Comparison of ENCODE assay signal across 8 mouse cellular contexts in genomic region chr13:70590248-70590762, GRCm38 (mm10). TPM values are rescaled to one million over a fixed set of nuclear protein-coding genes. Genes with fewer than 3 reads are reported as not detected.
DNase-seq lines count a peak whose midpoint lies in the region; ATAC-seq lines count a peak whose summit lies in the region.

No protein-coding gene starts in this region.

- WGBS in forebrain, embryonic 10.5 days: 96% methylated on average over 7 of the region's 7 CpGs
- 94% methylated on average over 7 of the region's 7 CpGs for WGBS in forebrain, embryonic 13.5 days

- H3K27ac ChIP-seq in forebrain, embryonic 10.5 days: no peak overlapping the region
- no peak overlapping the region for H3K27ac ChIP-seq in forebrain, embryonic 13.5 days

- no peak for ATAC-seq in forebrain, embryonic 13.5 days
- ATAC-seq in inflammation-experienced regulatory T-cells, adult 6 months: no peak

- H3K27me3 ChIP-seq in forebrain, embryonic 10.5 days (ENCODE audit: poor library complexity, severe bottlenecking): no peaks in the 10 kb centered on the region
- no peaks in the 10 kb centered on the region for H3K27me3 ChIP-seq in forebrain, embryonic 13.5 days

- H3K4me1 ChIP-seq in forebrain, embryonic 10.5 days: no peaks in the 10 kb centered on the region
- no peaks in the 10 kb centered on the region for H3K4me1 ChIP-seq in forebrain, embryonic 13.5 days

- H3K9me3 ChIP-seq in forebrain, embryonic 10.5 days: no peaks in the 10 kb centered on the region
- H3K9me3 ChIP-seq in forebrain, embryonic 13.5 days (replicated peaks): no peaks in the 10 kb centered on the region

- DNase-seq in urinary bladder, postnatal 25 days (ENCODE audit: low spot score): peak; percentile 22
- no peak for DNase-seq in urinary bladder, postnatal 10 days (ENCODE audit: low spot score)
- peak; percentile 36 for DNase-seq in fat pad, adult 2 months (ENCODE audit: extremely low read depth, low read depth, low spot score)
- peak; percentile 65 for DNase-seq in kidney, adult 9 months
- DNase-seq in forebrain, embryonic 10.5 days (ENCODE audit: extremely low spot score, low spot score): no peak
- no peak for DNase-seq in T-cell, adult 2 months (ENCODE audit: low spot score)

- H3K36me3 ChIP-seq in forebrain, embryonic 10.5 days (replicated peaks): peaks cover 97% of the 10 kb centered on the region
- H3K36me3 ChIP-seq in forebrain, embryonic 13.5 days (ENCODE audit: poor library complexity, severe bottlenecking): peaks cover 77% of the 10 kb centered on the region

- H3K4me2 ChIP-seq in forebrain, embryonic 13.5 days: no peak overlapping the region

- H3K4me3 ChIP-seq in forebrain, embryonic 10.5 days: no peak overlapping the region
- no peak overlapping the region for H3K4me3 ChIP-seq in forebrain, embryonic 13.5 days

- H3K9ac ChIP-seq in forebrain, embryonic 13.5 days: no peak overlapping the region

RNA-seq across cellular contexts. Expression of gene Ice1, which starts 47.1 kb away (rescaled TPM):
- 21.8 and 22.4 TPM in 2 replicates for polyA plus RNA-seq in forebrain, embryonic 10.5 days (2016; fragmentation: Nextera tagmentation; extraction: Ambion mirVana)
- 22.4 and 27.2 TPM in 2 replicates for polyA plus RNA-seq in forebrain, embryonic 13.5 days (2015; fragmentation: Nextera tagmentation; extraction: Ambion mirVana)
- polyA plus RNA-seq in inflammation-experienced regulatory T-cells, adult 6 months (2017; shearing (Covaris generic)): 10 to 100 TPM; 11.1 to 28.4 (median 20.2) TPM

Comparison
In these comparisons a context has a peak if more than half of its experiments do, and no peak if none do; other contexts are left out.
1. DNase-seq: peak in urinary bladder, postnatal 25 days (single experiment), fat pad, adult 2 months (single experiment) and kidney, adult 9 months (single experiment); none in urinary bladder, postnatal 10 days (single experiment), forebrain, embryonic 10.5 days (single experiment) and T-cell, adult 2 months (single experiment).